17 mouse cellular contexts compared by ENCODE assay signal in the genomic region with DNA sequence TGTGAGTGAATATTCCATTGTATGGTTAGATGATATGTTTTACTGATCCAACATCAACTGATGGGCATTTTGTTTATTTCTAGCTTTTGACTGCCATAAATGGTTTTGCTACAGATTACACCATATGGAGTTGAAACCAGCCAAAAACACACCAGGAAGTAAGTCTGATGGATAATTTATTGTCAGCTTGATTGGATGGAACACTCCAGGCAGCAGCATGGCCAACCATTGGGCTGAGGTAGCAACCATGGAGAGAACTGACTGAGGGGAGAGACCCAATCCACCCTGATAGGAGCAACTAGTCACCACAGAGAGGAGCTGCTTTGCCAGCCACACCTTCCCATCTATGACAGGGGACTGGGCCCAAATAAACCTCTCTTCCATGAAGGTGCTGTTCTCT. TPM values are rescaled to one million over a fixed set of nuclear protein-coding genes. Genes with fewer than 3 reads are reported as not detected.
A peak's percentile ranks its signal among the peaks of the same experiment; 100 is the strongest.
DNase-seq lines count a peak whose midpoint lies in the region; ATAC-seq lines count a peak whose summit lies in the region.
"Had no signal": no experiment of that assay in that cellular context is flagged by ENCODE, and none has a peak within 500 bp of the region (broad histone marks: within the 10 kb centered on the region; RNA-seq: fewer than 3 reads in every experiment).

No protein-coding gene starts in this region.

- intact Hi-C loops in heart, postnatal 14 days (cut with DNase I), result no loop called here

- no peak overlapping the region for H3K9ac ChIP-seq in heart, embryonic 15.5 days
- H3K9ac ChIP-seq: embryonic facial prominence, embryonic 13.5 days; forebrain, embryonic 13.5 days; forebrain, postnatal 0 days; hindbrain, embryonic 13.5 days had no signal

- ATAC-seq in heart, embryonic 15.5 days (replicated peaks; ENCODE audit: insufficient number of reproducible peaks, insufficient read depth, low FRiP score, low read depth), result no peak
- ATAC-seq: forebrain, embryonic 13.5 days; forebrain, postnatal 0 days; hindbrain, postnatal 0 days had no signal

- H3K27me3 ChIP-seq in heart, embryonic 15.5 days, result no peaks in the 10 kb centered on the region
- H3K27me3 ChIP-seq: embryonic facial prominence, embryonic 13.5 days; forebrain, embryonic 13.5 days; hindbrain, embryonic 13.5 days had no signal

- no peak overlapping the region for H3K4me2 ChIP-seq in heart, embryonic 15.5 days
- H3K4me2 ChIP-seq: embryonic facial prominence, embryonic 13.5 days; forebrain, embryonic 13.5 days; hindbrain, embryonic 13.5 days had no signal

- H3K9me3 ChIP-seq in heart, embryonic 15.5 days (replicated peaks), result no peaks in the 10 kb centered on the region
- H3K9me3 ChIP-seq: embryonic facial prominence, embryonic 13.5 days; forebrain, embryonic 13.5 days; hindbrain, embryonic 13.5 days had no signal

- no peak overlapping the region for H3K4me3 ChIP-seq in heart, embryonic 15.5 days
- H3K4me3 ChIP-seq: embryonic facial prominence, embryonic 13.5 days; forebrain, embryonic 13.5 days; hindbrain, embryonic 13.5 days had no signal

- H3K4me1 ChIP-seq in heart, embryonic 15.5 days (replicated peaks), result peaks cover 43% of the 10 kb centered on the region
- H3K4me1 ChIP-seq: embryonic facial prominence, embryonic 13.5 days; forebrain, embryonic 13.5 days had no signal

- H3K36me3 ChIP-seq in heart, embryonic 15.5 days, result no peaks in the 10 kb centered on the region
- H3K36me3 ChIP-seq: embryonic facial prominence, embryonic 13.5 days; hindbrain, embryonic 13.5 days had no signal

- peak; percentile 61 for DNase-seq in cerebellum, adult 9-10 months
- DNase-seq in cerebellum, adult 11 months, result no peak
- no peak for DNase-seq in heart, postnatal 14 days
- DNase-seq in cerebellum, postnatal 10 days, result peak; percentile 24 to 28
- DNase-seq in kidney, postnatal 36 days, result no peak
- DNase-seq: adrenal gland, adult 2 months; adrenal gland, postnatal 25 days; forebrain, postnatal 0 days; gastrocnemius, postnatal 14 days; kidney, adult 11 months; kidney, adult 9 months had no signal

- H3K27ac ChIP-seq in heart, embryonic 15.5 days, result 0 out of 2 replicates have a peak overlapping the region, but pooled peaks have one; percentile 1
- H3K27ac ChIP-seq: embryonic facial prominence, embryonic 13.5 days; forebrain, embryonic 13.5 days; hindbrain, embryonic 13.5 days; hindbrain, postnatal 0 days had no signal

RNA-seq across cellular contexts. Expression of gene Ryr2, which starts 19.4 kb away (rescaled TPM):
- polyA plus RNA-seq in heart, embryonic 15.5 days (2015; fragmentation: Nextera tagmentation; extraction: Ambion mirVana), result 27.3 and 30.0 TPM in 2 replicates
- 1,000 to 10,000 TPM in 1 of 2 experiments, 100 to 1,000 TPM in 1; 977 to 1,003 TPM for total RNA-seq in heart, postnatal 14 days (2021)
- total RNA-seq: hematopoietic stem cell, adult 5-6 weeks had no signal

Comparison
In these comparisons a context has a peak if more than half of its experiments do, and no peak if none do; other contexts are left out.
1. DNase-seq: peak in cerebellum, adult 9-10 months (single experiment) and cerebellum, postnatal 10 days (2 of 2); none in cerebellum, adult 11 months (single experiment), heart, postnatal 14 days (0 of 2) and kidney, postnatal 36 days (0 of 2).